Mouse (Mus musculus) MEL-GATA-1-ER (cell line): Measurements from ENCODE around the gene Pip5k1c.
A peak's percentile ranks its signal among the peaks of the same experiment; 100 is the strongest.

Experiments used
- DNase-seq: peaks from one replicate; pipeline ENCODE4 v3.0.0-alpha.2; 2012; ENCODE audit warnings: low read depth; ENCODE audit errors: extremely low read depth

Pip5k1c gene

DNA sequence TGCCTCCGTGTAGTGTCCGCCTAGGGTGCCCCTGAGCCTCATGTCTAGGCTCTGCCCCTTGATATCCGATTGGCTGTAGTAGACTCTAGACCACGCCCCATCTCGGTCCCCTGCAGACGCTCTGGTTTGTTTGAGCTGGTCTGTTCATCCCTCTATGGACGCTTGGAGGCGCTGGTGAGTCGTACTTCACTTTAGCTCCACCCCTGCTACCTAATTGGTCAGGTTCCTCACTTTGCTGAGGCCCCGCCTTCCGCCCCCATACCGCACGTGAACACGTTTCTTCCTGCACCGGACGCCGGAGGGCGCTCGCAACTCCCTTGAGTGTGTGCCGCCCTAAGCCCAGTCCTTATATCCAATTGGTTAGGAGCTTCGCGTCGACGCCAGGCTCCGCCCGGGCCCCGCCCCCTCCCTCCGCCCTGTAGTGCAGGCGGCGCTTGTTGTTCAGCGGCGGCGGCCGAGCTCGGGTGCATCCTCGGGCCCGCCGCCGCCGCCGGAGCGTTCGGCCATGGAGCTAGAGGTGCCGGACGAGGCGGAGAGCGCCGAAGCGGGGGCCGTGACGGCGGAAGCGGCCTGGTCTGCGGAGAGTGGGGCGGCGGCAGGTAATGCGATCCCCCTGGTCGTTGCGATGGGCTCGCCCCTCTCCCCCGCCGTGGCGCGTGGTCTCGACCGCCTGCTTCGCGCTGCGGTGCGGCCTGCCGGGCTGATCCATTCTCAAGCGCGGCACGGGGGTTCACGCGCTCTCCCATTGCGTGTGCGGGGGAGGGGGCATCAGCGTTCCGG, at the start of gene Pip5k1c:
Pip5k1c (plus strand) TSS at position 410 of the 780 bp plus-strand sequence.
- DNase-seq = peak; percentile 97

DNA sequence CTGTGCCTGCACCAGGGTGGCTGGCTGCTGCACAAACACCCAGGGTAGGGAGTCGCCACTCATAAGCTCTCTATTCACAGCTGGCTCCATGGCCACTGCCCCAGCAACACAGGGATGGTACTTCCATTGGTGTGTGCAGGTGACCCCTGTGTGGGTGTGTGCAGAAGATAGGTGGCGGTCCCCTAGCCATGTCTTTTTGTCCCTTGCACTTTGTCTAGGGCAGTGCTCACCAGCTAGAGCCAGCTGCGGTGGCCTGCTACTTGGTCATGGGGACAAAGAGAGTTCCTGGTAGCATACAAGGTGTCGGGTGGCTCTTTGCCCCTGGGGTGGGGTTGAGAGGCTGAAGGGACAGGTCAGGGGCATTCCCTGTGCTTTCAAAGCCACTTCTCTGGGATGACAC, 48.6 kb upstream of the Pip5k1c start:
- DNase-seq = no peak

DNA sequence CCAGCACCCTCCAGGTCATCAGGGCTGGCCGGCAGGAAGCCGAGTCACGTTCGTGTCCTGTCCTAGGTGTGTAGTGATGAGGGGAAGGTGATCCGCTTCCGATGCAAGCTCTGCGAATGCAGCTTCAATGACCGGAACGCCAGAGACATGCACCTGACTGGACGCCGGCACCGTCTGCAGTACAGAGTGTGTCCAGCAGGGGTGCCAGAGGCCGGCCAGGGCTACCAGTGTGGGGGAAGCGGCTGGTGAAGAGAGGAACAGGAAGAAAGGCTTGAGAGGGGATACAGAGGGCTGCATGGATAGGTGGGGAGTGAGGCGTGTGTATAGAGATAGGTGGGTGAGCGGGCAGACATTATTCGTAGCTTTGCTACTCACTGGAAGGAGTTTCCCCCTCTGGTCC, 48.2 kb upstream of the Pip5k1c start:
- DNase-seq = peak; percentile 50

DNA sequence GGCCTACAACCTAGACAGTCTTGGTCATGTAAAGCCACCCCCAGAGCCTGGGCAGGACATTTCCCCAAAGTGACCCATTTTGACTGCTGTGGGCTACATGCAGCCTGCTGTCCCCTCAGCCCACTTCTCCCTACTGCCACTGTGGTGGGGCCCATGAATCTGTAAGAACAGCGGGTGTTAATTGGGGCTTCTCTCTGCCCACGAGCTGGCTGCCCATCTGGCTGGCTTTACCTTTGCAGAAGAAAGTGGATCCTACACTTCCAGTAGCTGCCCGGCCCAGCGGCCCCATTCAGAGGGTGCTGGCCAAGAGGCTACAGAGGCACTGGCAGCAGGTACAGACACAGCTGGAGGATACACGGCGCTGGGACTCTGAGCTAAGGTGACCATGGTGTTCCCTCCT, 47.6 kb upstream of the Pip5k1c start:
- DNase-seq = no peak

DNA sequence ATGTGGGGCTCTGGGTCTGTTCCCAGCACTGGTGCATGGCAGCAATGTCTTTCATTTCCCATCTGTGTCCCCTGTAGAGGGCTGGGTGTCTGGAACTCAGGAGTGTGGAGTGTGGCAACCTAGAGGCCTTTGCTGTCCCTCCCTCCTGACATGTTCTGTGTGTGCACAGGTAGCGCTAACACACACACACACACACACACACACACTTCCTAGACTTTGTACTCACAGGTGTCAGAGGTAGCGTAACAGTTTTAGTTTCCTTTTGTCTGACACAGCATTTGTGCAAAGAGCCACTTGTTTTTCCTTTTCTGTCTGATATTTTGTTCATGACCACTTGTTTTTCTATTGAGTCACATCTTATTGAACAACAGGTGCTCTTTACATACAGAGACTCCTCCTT, 45.0 kb upstream of the Pip5k1c start:
- no peak for DNase-seq

DNA sequence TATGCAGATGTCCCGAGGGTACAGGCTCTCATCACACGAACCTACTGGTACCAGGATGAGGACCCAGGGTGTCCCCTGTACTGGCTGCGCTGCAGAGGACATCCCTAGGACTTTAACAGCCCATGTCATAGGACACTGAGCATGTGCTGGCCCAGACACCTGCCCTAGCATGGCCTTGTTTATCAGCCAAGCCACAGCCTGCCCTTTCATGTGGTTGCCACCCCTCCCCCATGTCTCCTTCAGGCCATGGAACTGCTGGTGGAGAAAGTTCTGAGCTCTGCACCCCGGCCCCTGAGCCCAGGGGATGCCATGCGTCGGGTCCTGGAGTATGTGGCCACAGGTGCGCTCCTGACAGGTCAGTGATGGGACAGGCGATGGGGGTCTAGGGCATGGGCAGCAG, 43.3 kb upstream of the Pip5k1c start:
- DNase-seq = no peak

DNA sequence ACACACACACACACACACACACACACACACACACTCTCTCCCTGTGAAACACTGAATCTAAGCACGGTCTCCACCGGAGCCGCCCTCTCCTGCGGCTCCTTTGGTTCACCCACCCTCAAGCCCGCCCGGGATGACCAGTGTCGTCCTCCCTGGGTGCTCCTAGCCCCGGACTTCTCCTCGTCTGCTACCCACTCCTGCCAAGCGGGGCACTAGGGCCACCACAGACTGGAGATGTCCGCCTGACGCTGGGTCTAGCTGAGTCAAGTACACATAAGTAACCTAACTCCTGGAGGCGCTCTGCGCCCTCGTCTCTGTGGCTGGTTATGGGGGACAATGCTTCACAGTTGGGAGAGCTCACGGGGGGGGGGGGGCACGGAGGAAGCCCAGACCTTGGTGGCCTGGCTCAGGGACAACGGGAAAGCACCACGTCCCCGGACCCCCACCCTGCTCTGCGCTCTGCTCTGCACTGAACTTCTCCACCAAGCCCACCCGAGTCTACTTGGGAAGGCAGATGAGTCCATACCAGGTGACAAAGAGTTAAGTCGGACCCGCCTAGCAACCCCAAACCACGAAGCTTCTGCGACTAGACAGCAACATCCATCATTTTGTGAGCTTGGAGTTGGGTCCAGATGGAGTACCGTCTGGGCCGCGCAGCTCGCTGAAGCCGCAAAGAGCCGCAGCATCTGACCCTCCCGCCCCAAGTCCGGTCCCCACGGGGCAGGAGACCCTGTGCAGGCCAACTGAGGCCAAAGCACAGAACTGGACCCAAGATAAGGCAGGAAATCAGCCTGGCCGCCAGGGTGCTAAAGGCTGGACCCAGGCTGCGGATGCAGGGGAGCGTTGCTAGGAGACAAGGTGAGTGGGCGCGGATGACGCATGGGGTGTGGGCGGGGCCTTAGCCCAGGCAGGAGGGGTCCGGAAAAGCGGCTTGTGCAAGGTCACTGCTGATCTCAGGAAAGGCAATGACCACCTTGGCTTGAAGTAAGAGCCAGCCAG, 40.0 kb upstream of the Pip5k1c start, which contains the start of gene Matk:
Matk (plus strand) TSS at position 512 of the 996 bp plus-strand sequence.
- DNase-seq = no peak

DNA sequence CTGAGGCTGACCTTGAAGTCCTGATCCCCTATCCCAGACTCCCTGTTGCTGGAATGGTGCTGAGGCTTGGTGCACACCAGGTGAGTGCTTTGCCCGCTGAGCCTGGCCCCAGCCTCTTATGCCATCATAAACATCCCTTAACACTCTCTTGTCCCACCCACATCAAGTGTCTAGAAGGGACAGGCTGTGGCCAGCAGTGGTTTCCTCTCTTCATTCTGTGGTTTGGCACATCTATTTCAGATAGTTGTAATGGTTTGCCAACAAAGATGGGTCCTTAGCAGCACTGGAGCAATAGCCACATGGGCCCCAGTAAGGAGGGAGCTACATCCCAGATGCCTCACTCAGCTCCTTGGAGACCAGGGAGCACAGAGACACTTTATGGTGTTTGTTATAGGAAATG, 37.9 kb upstream of the Pip5k1c start:
- DNase-seq = no peak

DNA sequence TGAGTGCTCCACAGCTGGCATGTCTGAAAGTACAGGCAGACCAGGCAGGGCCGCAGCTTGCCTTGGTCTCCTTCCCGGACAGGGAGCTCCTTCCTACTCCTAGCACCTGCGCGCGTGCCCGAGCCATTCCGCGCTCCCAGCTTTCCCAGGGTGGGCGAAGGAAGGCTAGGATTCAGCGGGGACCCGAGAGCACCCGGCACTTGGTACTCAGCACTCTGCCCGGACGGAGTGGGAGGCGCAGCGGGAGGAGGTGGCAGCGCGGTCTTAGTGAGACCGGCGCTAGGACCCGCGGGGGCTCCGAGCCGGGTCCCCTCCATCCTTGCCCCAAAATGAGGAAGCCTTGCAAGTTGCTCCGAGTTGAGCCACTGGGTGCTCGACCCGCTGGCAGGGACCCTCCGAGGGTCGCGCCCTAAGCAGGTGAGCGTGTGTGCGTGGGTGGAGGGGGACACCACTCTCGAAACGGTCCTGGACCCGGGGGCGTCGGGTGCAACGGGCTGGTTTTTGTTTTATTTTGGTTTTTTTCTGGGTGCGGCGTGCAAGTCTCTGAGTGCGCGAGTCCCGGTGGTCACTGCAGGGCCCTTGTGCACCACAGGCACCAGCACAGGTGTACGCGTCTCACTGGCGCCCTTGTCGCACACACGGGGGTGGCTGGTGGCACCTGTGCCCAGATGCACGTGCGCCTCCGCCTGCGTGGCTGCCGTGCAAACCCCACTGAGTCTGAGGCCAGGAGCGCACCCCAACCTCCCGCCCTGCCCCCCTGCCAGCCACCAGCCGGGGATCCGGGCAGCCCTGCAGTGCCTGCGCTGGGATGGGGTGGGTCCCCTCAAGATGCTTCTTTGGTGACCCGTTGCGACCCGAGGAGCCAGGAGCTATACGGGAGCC, 35.4 kb upstream of the Pip5k1c start:
- no peak for DNase-seq

DNA sequence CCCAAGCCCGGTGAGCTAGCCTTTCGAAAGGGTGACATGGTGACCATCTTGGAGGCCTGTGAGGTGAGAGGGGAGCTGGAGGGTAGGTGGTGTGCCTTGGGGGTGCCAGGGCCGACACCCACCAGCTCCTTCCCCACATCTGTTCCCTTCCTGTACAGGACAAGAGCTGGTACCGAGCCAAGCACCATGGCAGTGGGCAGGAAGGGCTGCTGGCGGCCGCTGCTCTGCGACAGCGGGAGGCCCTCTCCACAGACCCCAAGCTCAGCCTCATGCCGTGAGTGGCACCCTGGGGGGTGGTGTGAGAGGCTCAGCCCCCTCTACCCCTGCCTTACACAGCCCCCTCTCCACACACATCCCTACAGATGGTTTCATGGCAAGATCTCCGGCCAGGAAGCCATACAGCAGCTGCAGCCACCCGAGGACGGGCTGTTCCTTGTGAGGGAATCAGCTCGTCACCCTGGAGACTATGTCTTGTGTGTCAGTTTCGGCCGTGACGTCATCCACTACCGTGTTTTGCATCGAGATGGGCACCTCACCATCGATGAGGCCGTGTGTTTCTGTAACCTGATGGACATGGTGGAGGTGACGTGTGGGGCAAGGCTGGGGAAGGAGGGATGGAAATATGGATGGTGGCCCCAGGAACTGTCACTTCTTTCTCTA, 33.4 kb upstream of the Pip5k1c start:
- no peak for DNase-seq

DNA sequence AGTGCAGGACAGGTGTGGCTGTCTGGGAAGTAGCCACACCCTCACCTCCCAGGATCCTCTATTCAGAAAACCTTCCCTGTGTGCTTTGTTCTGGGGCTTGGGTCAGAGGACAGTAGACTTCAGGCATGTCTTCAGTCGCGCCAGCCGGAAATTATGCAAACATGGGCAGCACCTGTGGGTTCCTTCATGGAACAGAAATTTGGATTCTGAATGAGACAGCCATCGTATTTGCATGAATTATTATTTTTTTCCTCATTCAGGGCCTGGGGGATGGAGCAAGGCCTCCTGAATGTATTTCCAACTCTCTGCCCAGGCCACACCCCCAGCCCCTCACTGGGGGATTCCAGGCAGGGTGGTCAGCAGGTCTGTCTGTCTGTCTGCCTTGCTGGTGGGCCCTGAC, 31.7 kb upstream of the Pip5k1c start:
- DNase-seq = no peak

DNA sequence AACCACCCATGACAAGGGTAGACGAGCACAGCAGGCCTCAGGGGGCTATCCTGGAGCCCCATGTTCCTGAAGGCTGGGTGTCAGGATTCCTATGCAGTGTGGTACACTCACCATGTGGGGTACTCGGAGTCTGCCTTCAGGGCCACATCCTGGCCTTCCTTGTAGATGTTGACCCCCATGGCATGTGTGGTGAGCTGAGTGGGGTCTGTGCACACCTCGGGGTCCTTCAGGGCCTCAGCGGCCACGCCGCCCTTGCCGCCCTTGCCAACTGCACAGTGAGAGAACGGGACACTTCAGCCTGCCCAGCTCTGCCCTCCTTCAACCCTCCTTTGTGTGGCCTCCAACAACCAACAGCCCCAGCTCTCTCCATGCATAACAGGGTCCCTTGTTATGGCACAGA, 27.2 kb upstream of the Pip5k1c start:
- DNase-seq = no peak

DNA sequence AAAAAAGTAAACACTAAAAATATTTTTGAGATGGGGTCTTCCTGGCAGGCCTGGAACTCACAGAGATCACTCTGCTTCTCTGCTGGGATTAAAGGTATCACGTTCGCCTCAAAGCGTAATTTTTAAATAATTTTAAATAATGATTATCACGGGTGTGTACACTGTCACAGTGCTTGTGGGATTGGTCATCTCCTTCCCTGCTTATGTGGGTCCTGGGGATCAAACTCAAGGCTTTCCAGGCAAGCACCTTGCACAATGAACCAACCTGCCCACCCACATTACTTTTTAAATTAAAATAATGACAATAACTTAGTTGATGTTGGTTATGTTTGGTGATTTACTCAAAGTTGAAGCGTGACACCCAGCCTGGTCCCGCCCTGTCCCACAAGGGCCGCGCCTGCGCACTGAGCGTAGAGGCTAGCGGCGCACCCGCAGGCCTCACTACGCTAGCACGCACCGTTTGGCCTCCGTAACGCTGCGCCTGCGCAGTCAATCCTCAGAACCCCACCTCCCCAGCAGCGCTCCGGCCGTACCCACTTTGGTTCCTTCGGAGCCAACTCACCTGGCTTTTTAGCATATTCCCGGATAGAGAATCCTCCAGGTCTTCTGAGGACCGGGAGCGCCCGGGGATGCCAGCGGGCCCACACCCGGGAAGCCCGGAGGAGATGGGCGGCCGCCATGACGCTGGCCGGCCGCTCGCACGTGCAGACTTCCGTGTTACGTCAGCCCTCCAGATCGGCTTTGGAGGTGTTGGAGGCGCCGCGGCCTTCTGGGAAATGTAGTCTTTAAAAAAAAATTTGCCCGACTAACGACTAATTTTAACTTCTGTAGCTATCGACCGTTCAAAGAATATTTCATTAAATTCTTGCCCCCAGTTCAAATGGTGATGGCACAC, 26.3 kb upstream of the Pip5k1c start, which contains the start of the genes Mrpl54 and Apba3:
Mrpl54 (minus strand) TSS at position 724 of the 895 bp plus-strand sequence.
Apba3 (plus strand) TSS at position 750 of the 895 bp plus-strand sequence.
- DNase-seq = peak; percentile 85

DNA sequence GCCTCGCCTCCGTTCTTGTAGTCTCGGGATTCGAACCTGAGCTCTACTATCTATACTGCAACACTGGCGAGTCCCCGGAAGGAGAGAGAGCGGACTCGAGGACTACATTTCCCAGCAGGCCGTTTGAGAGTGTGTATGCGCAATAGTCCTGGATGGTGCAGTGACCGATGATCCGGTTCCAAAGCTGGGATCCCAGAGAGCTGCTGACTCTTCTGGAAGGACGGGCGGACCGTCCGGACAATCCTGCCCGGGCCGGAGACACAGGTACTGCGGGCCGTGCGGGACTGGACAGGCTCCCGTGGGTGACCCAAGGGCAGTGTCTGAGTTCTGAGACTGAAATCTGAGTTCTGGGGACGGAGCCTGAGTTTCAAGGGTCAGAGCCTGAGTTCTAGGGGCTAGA, 24.7 kb upstream of the Pip5k1c start:
- peak; percentile 80 for DNase-seq

DNA sequence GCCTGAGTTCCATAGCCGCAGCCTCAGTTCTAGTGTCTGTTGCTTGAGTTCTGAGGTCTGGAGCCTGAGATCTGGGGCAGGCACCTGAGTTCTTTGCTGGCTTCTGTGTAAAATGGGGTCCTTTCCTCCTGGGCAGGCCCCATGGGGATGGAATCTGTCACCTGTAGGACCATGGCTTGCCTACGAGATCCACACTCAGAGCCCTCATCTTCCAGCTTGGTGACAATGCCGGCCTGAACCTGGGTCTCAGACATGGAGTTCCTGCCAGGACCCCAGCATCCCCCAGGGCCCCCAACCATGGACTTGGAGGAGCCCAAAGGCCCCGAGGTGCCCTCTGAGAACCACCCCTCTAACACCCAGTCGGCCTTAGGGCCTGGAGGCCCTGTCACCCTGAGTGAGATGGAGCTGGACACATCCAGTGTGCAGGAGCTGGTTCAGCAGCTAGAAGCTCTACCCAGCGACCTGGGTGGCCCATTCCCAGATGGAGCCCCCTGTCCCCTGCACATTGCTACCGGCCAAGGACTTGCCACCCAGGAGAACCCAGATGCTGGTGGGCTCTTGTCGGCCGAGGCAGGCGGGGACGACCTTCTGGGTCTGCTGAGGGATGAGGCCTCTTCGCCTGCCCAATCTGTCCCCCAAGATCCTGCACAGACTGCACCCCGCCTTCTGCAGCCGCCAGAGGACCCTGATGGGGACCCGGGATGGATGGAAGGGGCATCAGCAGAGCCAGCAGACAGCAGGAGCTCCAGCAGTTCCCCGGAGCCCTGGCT, 23.9 kb upstream of the Pip5k1c start:
- no peak for DNase-seq

DNA sequence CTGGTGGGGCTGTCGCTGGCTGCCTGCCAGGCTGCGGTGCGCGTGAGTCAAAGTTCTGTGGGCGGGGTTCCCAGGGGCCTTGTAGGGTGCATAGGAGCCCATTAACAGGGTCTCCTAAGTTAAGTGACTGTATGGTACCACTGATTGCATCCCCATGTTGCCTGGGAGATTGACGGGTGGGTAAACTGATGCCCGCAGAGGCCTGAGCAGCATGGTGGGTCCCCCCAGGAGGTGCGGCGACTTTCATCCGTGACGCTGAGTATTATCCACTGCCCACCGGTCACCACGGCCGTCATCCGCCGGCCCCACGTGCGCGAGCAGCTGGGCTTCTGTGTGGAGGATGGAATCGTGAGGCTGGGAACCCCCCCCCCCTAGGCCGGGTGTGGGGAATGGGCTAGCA, 20.4 kb upstream of the Pip5k1c start:
- DNase-seq = no peak

DNA sequence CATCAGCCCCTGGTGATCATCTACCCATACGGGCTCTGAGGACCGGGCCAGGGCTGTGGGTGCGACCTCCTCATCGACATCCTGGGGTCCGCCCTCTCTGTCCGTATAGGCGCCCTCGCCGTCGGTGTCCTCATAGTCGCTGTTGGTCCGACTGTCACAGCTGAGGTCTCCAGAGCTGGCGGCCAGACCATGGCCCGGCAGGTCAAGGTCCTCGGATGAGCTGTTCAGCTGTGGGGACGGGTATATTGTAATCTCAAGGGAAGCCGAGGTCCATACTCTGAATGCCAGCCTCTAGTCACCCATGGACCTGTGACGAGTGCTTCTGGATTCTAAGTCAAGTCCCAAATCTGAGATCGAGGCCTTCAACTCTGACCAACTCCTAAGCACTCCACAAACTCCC, 18.9 kb upstream of the Pip5k1c start:
- DNase-seq = no peak

DNA sequence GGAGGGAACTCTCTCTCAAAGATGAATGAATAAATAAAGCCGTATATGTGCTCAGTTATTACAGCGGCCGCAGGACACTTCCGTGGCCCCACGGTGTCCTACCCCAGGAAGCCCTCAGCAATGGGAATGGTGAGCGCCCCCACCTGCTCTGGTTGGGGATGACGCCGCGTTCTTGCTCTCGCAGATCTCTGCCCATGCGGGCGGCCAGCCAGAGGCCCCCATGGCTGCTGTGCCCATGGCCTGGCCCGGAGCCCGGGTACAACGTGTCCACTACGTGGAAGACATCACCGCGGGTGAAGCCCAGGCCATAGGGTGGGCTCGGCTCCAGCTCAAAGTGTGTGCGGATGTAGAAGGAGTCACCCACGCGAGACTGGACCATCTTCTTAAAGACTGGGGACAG, 15.1 kb upstream of the Pip5k1c start:
- DNase-seq = no peak

DNA sequence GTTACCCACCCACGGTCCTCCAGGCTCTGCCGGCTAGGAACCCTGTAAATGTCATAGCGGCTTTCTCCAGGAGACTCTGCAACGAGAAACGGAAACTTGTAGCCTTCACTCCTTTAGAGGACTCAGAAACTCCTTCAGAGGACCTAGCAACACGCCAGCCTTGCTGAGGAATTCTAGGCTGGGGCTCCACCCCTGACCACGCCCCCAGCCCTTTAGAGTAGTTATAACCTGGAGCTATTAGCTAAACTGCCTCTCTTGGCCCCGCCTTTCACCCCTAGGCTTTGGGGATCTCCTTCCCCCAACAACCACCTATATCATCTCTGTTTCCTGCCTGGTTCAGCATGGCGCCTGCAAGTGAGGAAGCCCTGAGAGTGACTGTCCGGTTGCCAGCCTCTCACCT, 13.3 kb upstream of the Pip5k1c start:
- no peak for DNase-seq
